Mouse (Mus musculus): Measurements from ENCODE around the gene Pifo. TPM values are rescaled to one million over a fixed set of nuclear protein-coding genes. Genes with fewer than 3 reads are reported as not detected.

Gene Pifo
- total and polyA plus RNA-seq, 2 experiments from 2014 or later, result 7.1 to 12.1 TPM

- H3K4me3 ChIP-seq (ENCODE audit: low read depth, low read length), result no peak overlapping the region
- no peak overlapping the region for H3K4me2 ChIP-seq (ENCODE audit: low read depth)
- no peak overlapping the region for H3K9ac ChIP-seq
- H3K9me3 ChIP-seq (ENCODE audit: low read length), result no peaks in the 10 kb centered on the region
- DNase-seq (no peak), ATAC-seq (no peak)
- H3K4me1 ChIP-seq (ENCODE audit: insufficient read depth), result peaks cover 17% of the 10 kb centered on the region
- H3K27ac ChIP-seq (ENCODE audit: low read depth, low read length), result no peak overlapping the region
- H3K27me3 ChIP-seq (ENCODE audit: insufficient read depth, low read length), result no peaks in the 10 kb centered on the region
- H3K36me3 ChIP-seq (ENCODE audit: insufficient read depth), result peaks cover 27% of the 10 kb centered on the region
- 96% methylated on average over 1 of the region's 1 CpGs for WGBS
- TF ChIP-seq CTCF (IDR thresholded peaks at IDR 0.05; ENCODE audit: low read depth), result peak; percentile 37
Observed at GRCm38 (mm10) chr3:105957235-105957634, 57.2 kb downstream of the Pifo start.

GRCm38 (mm10) chr3:105951348-105951747 is 63.1 kb downstream of the Pifo start:
- H3K36me3 ChIP-seq (ENCODE audit: insufficient read depth), result peaks cover 54% of the 10 kb centered on the region
- no peaks in the 10 kb centered on the region for H3K9me3 ChIP-seq (ENCODE audit: low read length)
- H3K9ac ChIP-seq, result no peak overlapping the region
- no peak for TF ChIP-seq CTCF (IDR thresholded peaks at IDR 0.05; ENCODE audit: low read depth)
- H3K27ac ChIP-seq (ENCODE audit: low read depth, low read length), result no peak overlapping the region
- no peak for DNase-seq
- H3K4me1 ChIP-seq (ENCODE audit: insufficient read depth), result no peaks in the 10 kb centered on the region
- H3K4me2 ChIP-seq (ENCODE audit: low read depth), result no peak overlapping the region
- no peak for ATAC-seq
- no peaks in the 10 kb centered on the region for H3K27me3 ChIP-seq (ENCODE audit: insufficient read depth, low read length)
- WGBS, result 93% methylated on average over 7 of the region's 7 CpGs
- H3K4me3 ChIP-seq (ENCODE audit: low read depth, low read length), result no peak overlapping the region

Other genes starting within 250 kb of the Pifo start
- gene Rap1a, start 213.3 kb downstream of the Pifo start, total RNA-seq (2014; rRNA removed), result 36.4 and 37.5 TPM in 2 replicates
- 60.7 and 70.5 TPM in 2 replicates for gene Rap1a, start 213.3 kb downstream of the Pifo start, polyA plus RNA-seq (2015; fragmentation: Nextera tagmentation; extraction: Ambion mirVana)
- 0.14 and 0.23 TPM in 2 replicates for gene Adora3, start 143.8 kb downstream of the Pifo start, total RNA-seq (2014; rRNA removed)
- gene Adora3, start 143.8 kb downstream of the Pifo start, polyA plus RNA-seq (2015; fragmentation: Nextera tagmentation; extraction: Ambion mirVana), result 0.31 and 0.35 TPM in 2 replicates
- 1.4 TPM in 1 of 2 replicates, not detected in the other for gene Tmigd3, start 143.7 kb downstream of the Pifo start, total RNA-seq (2014; rRNA removed)
- 0.21 TPM in 1 of 2 replicates, not detected in the other for gene Tmigd3, start 143.7 kb downstream of the Pifo start, polyA plus RNA-seq (2015; fragmentation: Nextera tagmentation; extraction: Ambion mirVana)
- 0.19 and 0.23 TPM in 2 replicates for gene I830077J02Rik, start 82.0 kb downstream of the Pifo start, total RNA-seq (2014; rRNA removed)
- gene I830077J02Rik, start 82.0 kb downstream of the Pifo start, polyA plus RNA-seq (2015; fragmentation: Nextera tagmentation; extraction: Ambion mirVana), result 0.22 and 0.35 TPM in 2 replicates
- 49.9 and 64.8 TPM in 2 replicates for gene Wdr77, start 55.3 kb downstream of the Pifo start, total RNA-seq (2014; rRNA removed)
- 62.2 and 77.7 TPM in 2 replicates for gene Wdr77, start 55.3 kb downstream of the Pifo start, polyA plus RNA-seq (2015; fragmentation: Nextera tagmentation; extraction: Ambion mirVana)
- 295 and 371 TPM in 2 replicates for gene Atp5f1, start 54.5 kb downstream of the Pifo start, total RNA-seq (2014; rRNA removed)
- gene Atp5f1, start 54.5 kb downstream of the Pifo start, polyA plus RNA-seq (2015; fragmentation: Nextera tagmentation; extraction: Ambion mirVana), result 535 and 605 TPM in 2 replicates
- 5.7 and 6.5 TPM in 2 replicates for gene Ovgp1, start 40.9 kb downstream of the Pifo start, total RNA-seq (2014; rRNA removed)
- 2.6 and 3.8 TPM in 2 replicates for gene Ovgp1, start 40.9 kb downstream of the Pifo start, polyA plus RNA-seq (2015; fragmentation: Nextera tagmentation; extraction: Ambion mirVana)
- gene Chil5, start 18.2 kb upstream of the Pifo start, total RNA-seq (2014; rRNA removed), result not detected in 2 replicates
- gene Chil5, start 18.2 kb upstream of the Pifo start, polyA plus RNA-seq (2015; fragmentation: Nextera tagmentation; extraction: Ambion mirVana), result 0.18 and 0.23 TPM in 2 replicates
- gene Chia1, start 98.6 kb upstream of the Pifo start, total RNA-seq (2014; rRNA removed), result 1.2 and 2.1 TPM in 2 replicates
- gene Chia1, start 98.6 kb upstream of the Pifo start, polyA plus RNA-seq (2015; fragmentation: Nextera tagmentation; extraction: Ambion mirVana), result 1.5 and 1.9 TPM in 2 replicates
- 0.15 TPM in 1 of 2 replicates, not detected in the other for gene Chil3, start 152.9 kb upstream of the Pifo start, total RNA-seq (2014; rRNA removed)
- 0.17 and 1.2 TPM in 2 replicates for gene Chil3, start 152.9 kb upstream of the Pifo start, polyA plus RNA-seq (2015; fragmentation: Nextera tagmentation; extraction: Ambion mirVana)
- gene Chil4, start 204.9 kb upstream of the Pifo start, total RNA-seq (2014; rRNA removed), result not detected in 2 replicates
- not detected in 2 replicates for gene Chil4, start 204.9 kb upstream of the Pifo start, polyA plus RNA-seq (2015; fragmentation: Nextera tagmentation; extraction: Ambion mirVana)

All from forebrain, postnatal 0 days (tissue).